Mouse (Mus musculus) embryonic facial prominence, embryonic 15.5 days (tissue): ENCODE results near the gene B830017H08Rik. TPM values are rescaled to one million over a fixed set of nuclear protein-coding genes. Genes with fewer than 3 reads are reported as not detected.

Experiments used
- ATAC-seq: fragments of 200-750 bp; cut with Nextera tagmentation; 2 replicates; pipeline ENCODE4 v1.8.0; 2017; ENCODE audit warnings: low read depth, moderate TSS enrichment; ENCODE audit not compliant: insufficient number of reproducible peaks, low FRiP score, low TSS enrichment
- H3K27ac ChIP-seq: fragments of 300-500 bp; sonication (generic); replicated peaks from 2 replicates; pipeline ENCODE4 v1.5.1; 2015; ENCODE audit warnings: mild to moderate bottlenecking, inconsistent platforms
- H3K27me3 ChIP-seq: fragments of 300-500 bp; sonication (generic); 2 replicates; pipeline ENCODE4 v1.6.1; 2015; ENCODE audit warnings: inconsistent platforms
- H3K36me3 ChIP-seq: fragments of 300-500 bp; sonication (generic); 2 replicates; pipeline ENCODE4 v1.6.1; 2015; ENCODE audit warnings: mild to moderate bottlenecking, inconsistent platforms
- H3K4me1 ChIP-seq: fragments of 300-500 bp; sonication (generic); 2 replicates; pipeline ENCODE4 v1.6.1; 2015; ENCODE audit warnings: inconsistent platforms
- H3K4me2 ChIP-seq: fragments of 300-500 bp; sonication (generic); replicated peaks from 2 replicates; pipeline ENCODE4 v1.6.1; 2015; ENCODE audit warnings: mild to moderate bottlenecking, inconsistent platforms
- H3K4me3 ChIP-seq: fragments of 300-500 bp; sonication (generic); replicated peaks from 2 replicates; pipeline ENCODE4 v1.5.1; 2015; ENCODE audit warnings: mild to moderate bottlenecking, inconsistent platforms
- H3K9ac ChIP-seq: fragments of 300-500 bp; sonication (generic); 2 replicates; pipeline ENCODE4 v1.6.1; 2015; ENCODE audit warnings: inconsistent platforms
- H3K9me3 ChIP-seq: fragments of 300-500 bp; sonication (generic); replicated peaks from 2 replicates; pipeline ENCODE4 v1.6.1; 2016; ENCODE audit warnings: inconsistent platforms
- WGBS: fragments of 180-500 bp; shearing (Covaris S2); methylation state at CpG from one replicate; pipeline ENCODE4 v1.1.7; 2015; 5-methylcytosine and 5-hydroxymethylcytosine counted together
- polyA plus RNA-seq: library from polyadenylated mRNA; unstranded; fragments of >200 nt; fragmentation: Nextera tagmentation; extraction: Ambion mirVana; gene quantifications from 2 replicates; pipeline ENCODE4 v1.2.1, GENCODE M21; 2015

B830017H08Rik gene
- polyA plus RNA-seq, 1 experiment from 2014 or later: 0.52 TPM

GRCm38 (mm10) chr16:17851860-17852259 is 18.9 kb downstream of the B830017H08Rik start:
- Histone ChIP-seq H3K36me3 (peaks cover 91% of the 10 kb centered on the region), H3K4me3 (no peak overlapping the region), H3K27me3 (no peaks in the 10 kb centered on the region), H3K4me2 (no peak overlapping the region), H3K4me1 (no peaks in the 10 kb centered on the region), H3K9ac (no peak overlapping the region), H3K27ac (no peak overlapping the region), H3K9me3 (no peaks in the 10 kb centered on the region)
- no peak for ATAC-seq
- 95% methylated on average over 1 of the region's 1 CpGs for WGBS

- no peak overlapping the region for H3K4me2 ChIP-seq
- H3K4me3 ChIP-seq: no peak overlapping the region
- no peak overlapping the region for H3K27ac ChIP-seq
- 93% methylated on average over 2 of the region's 2 CpGs for WGBS
- H3K27me3 ChIP-seq: no peaks in the 10 kb centered on the region
- H3K4me1 ChIP-seq: no peaks in the 10 kb centered on the region
- H3K36me3 ChIP-seq: peaks cover 91% of the 10 kb centered on the region
- no peak overlapping the region for H3K9ac ChIP-seq
- H3K9me3 ChIP-seq: no peaks in the 10 kb centered on the region
- no peak for ATAC-seq
Observed at GRCm38 (mm10) chr16:17853263-17853662, 20.3 kb downstream of the B830017H08Rik start.

- Histone ChIP-seq H3K9ac (no peak overlapping the region), H3K4me3 (no peak overlapping the region), H3K4me1 (no peaks in the 10 kb centered on the region), H3K27ac (no peak overlapping the region), H3K9me3 (no peaks in the 10 kb centered on the region), H3K27me3 (no peaks in the 10 kb centered on the region), H3K4me2 (no peak overlapping the region), H3K36me3 (peaks cover 80% of the 10 kb centered on the region)
- ATAC-seq: no peak
- WGBS: 88% methylated on average over 7 of the region's 7 CpGs
Observed at GRCm38 (mm10) chr16:17857157-17857556, 24.2 kb downstream of the B830017H08Rik start.

GRCm38 (mm10) chr16:17858592-17858991 is 25.7 kb downstream of the B830017H08Rik start:
- Histone ChIP-seq H3K4me1 (no peaks in the 10 kb centered on the region), H3K9ac (no peak overlapping the region), H3K4me3 (no peak overlapping the region), H3K27ac (no peak overlapping the region), H3K4me2 (no peak overlapping the region), H3K27me3 (no peaks in the 10 kb centered on the region), H3K9me3 (no peaks in the 10 kb centered on the region), H3K36me3 (peaks cover 72% of the 10 kb centered on the region)
- no peak; the same call in 1 of the 2 replicates for ATAC-seq

GRCm38 (mm10) chr16:17865293-17865692 is 32.4 kb downstream of the B830017H08Rik start:
- no peak overlapping the region for H3K4me2 ChIP-seq
- H3K36me3 ChIP-seq: peaks cover 38% of the 10 kb centered on the region
- H3K9me3 ChIP-seq: no peaks in the 10 kb centered on the region
- WGBS: 81% methylated on average over 2 of the region's 2 CpGs
- no peak overlapping the region for H3K9ac ChIP-seq
- no peaks in the 10 kb centered on the region for H3K27me3 ChIP-seq
- no peak for ATAC-seq
- H3K4me3 ChIP-seq: no peak overlapping the region
- H3K27ac ChIP-seq: 0 out of 2 replicates have a peak overlapping the region, but pooled peaks have one; percentile 5
- H3K4me1 ChIP-seq: no peaks in the 10 kb centered on the region

- Histone ChIP-seq H3K4me2 (no peak overlapping the region), H3K27ac (0 out of 2 replicates have a peak overlapping the region, but pooled peaks have one; percentile 5), H3K9ac (no peak overlapping the region), H3K36me3 (peaks cover 39% of the 10 kb centered on the region), H3K27me3 (no peaks in the 10 kb centered on the region), H3K4me3 (no peak overlapping the region), H3K4me1 (no peaks in the 10 kb centered on the region), H3K9me3 (no peaks in the 10 kb centered on the region)
- ATAC-seq: no peak
- WGBS: 60% methylated on average over 6 of the region's 6 CpGs
Observed at GRCm38 (mm10) chr16:17865770-17866169, 32.8 kb downstream of the B830017H08Rik start.

GRCm38 (mm10) chr16:17871248-17871647 is 38.3 kb downstream of the B830017H08Rik start:
- Histone ChIP-seq H3K9ac (no peak overlapping the region), H3K27me3 (no peaks in the 10 kb centered on the region), H3K4me3 (no peak overlapping the region), H3K4me1 (no peaks in the 10 kb centered on the region), H3K4me2 (no peak overlapping the region), H3K9me3 (no peaks in the 10 kb centered on the region), H3K27ac (no peak overlapping the region), H3K36me3 (peaks cover 38% of the 10 kb centered on the region)
- ATAC-seq: no peak
- WGBS: 72% methylated on average over 5 of the region's 5 CpGs

GRCm38 (mm10) chr16:17872995-17873394 is 40.1 kb downstream of the B830017H08Rik start:
- H3K9me3 ChIP-seq: no peaks in the 10 kb centered on the region
- ATAC-seq: no peak
- H3K27me3 ChIP-seq: no peaks in the 10 kb centered on the region
- no peak overlapping the region for H3K27ac ChIP-seq
- no peak overlapping the region for H3K9ac ChIP-seq
- no peak overlapping the region for H3K4me2 ChIP-seq
- 62% methylated on average over 4 of the region's 4 CpGs for WGBS
- peaks cover 36% of the 10 kb centered on the region for H3K36me3 ChIP-seq
- no peak overlapping the region for H3K4me3 ChIP-seq
- no peaks in the 10 kb centered on the region for H3K4me1 ChIP-seq

GRCm38 (mm10) chr16:17875174-17875573 is 42.3 kb downstream of the B830017H08Rik start:
- H3K4me2 ChIP-seq: no peak overlapping the region
- H3K4me3 ChIP-seq: no peak overlapping the region
- 78% methylated on average over 4 of the region's 4 CpGs for WGBS
- no peak for ATAC-seq
- H3K4me1 ChIP-seq: no peaks in the 10 kb centered on the region
- no peaks in the 10 kb centered on the region for H3K9me3 ChIP-seq
- H3K27ac ChIP-seq: no peak overlapping the region
- no peak overlapping the region for H3K9ac ChIP-seq
- H3K36me3 ChIP-seq: peaks cover 23% of the 10 kb centered on the region
- H3K27me3 ChIP-seq: no peaks in the 10 kb centered on the region

GRCm38 (mm10) chr16:17876096-17876495 is 43.2 kb downstream of the B830017H08Rik start:
- Histone ChIP-seq H3K9ac (no peak overlapping the region), H3K4me3 (no peak overlapping the region), H3K27ac (no peak overlapping the region), H3K36me3 (peaks cover 16% of the 10 kb centered on the region), H3K9me3 (no peaks in the 10 kb centered on the region), H3K4me1 (no peaks in the 10 kb centered on the region), H3K4me2 (no peak overlapping the region), H3K27me3 (no peaks in the 10 kb centered on the region)
- ATAC-seq: no peak
- WGBS: 93% methylated on average over 1 of the region's 1 CpGs

GRCm38 (mm10) chr16:17879571-17879970 is 46.6 kb downstream of the B830017H08Rik start:
- H3K4me2 ChIP-seq: no peak overlapping the region
- H3K4me1 ChIP-seq: peaks cover 14% of the 10 kb centered on the region
- ATAC-seq: no peak
- no peak overlapping the region for H3K4me3 ChIP-seq
- no peak overlapping the region for H3K9ac ChIP-seq
- WGBS: 86% methylated on average over 4 of the region's 4 CpGs
- H3K27me3 ChIP-seq: no peaks in the 10 kb centered on the region
- H3K36me3 ChIP-seq: no peaks in the 10 kb centered on the region; the same call in 1 of the 2 replicates
- no peak overlapping the region for H3K27ac ChIP-seq
- H3K9me3 ChIP-seq: no peaks in the 10 kb centered on the region

GRCm38 (mm10) chr16:17882196-17882595 is 49.3 kb downstream of the B830017H08Rik start:
- Histone ChIP-seq H3K4me2 (no peak overlapping the region), H3K27me3 (no peaks in the 10 kb centered on the region), H3K4me3 (no peak overlapping the region), H3K4me1 (peaks cover 14% of the 10 kb centered on the region), H3K27ac (no peak overlapping the region), H3K9ac (no peak overlapping the region), H3K36me3 (no peaks in the 10 kb centered on the region; the same call in 1 of the 2 replicates), H3K9me3 (no peaks in the 10 kb centered on the region)
- 0 out of 2 replicates have a peak, but pooled peaks have one; percentile 20 for ATAC-seq
